Comparison of ENCODE assay signal across 15 mouse cellular contexts in genomic region chr1:43224943-43225342, GRCm38 (mm10). TPM values are rescaled to one million over a fixed set of nuclear protein-coding genes. Genes with fewer than 3 reads are reported as not detected.
DNase-seq lines count a peak whose midpoint lies in the region; ATAC-seq and TF ChIP-seq lines count a peak whose summit lies in the region.
"Had no signal": no experiment of that assay in that cellular context is flagged by ENCODE, and none has a peak within 500 bp of the region (broad histone marks: within the 10 kb centered on the region; RNA-seq: fewer than 3 reads in every experiment).

No protein-coding gene starts in this region.

- no peak for DNase-seq in heart, postnatal 0 days (ENCODE audit: low spot score)
- DNase-seq in heart, embryonic 10.5 days (ENCODE audit: low spot score), result no peak
- no peak for DNase-seq in ovary, postnatal 14 days (ENCODE audit: low spot score)
- no peak for DNase-seq in retina, postnatal 1 day
- DNase-seq: cerebellum, adult 11-12 months; heart, postnatal 4 days; layer of hippocampus, postnatal 36 days had no signal

- no peaks in the 10 kb centered on the region for H3K9me3 ChIP-seq in heart, postnatal 0 days (replicated peaks; ENCODE audit: control insufficient read depth, low read length)
- H3K9me3 ChIP-seq in heart, embryonic 10.5 days, result no peaks in the 10 kb centered on the region
- H3K9me3 ChIP-seq in embryonic facial prominence, embryonic 15.5 days (replicated peaks), result no peaks in the 10 kb centered on the region
- no peaks in the 10 kb centered on the region for H3K9me3 ChIP-seq in kidney, embryonic 14.5 days (ENCODE audit: control insufficient read depth, low read length)
- H3K9me3 ChIP-seq in stomach, embryonic 15.5 days, result no peaks in the 10 kb centered on the region
- H3K9me3 ChIP-seq in intestine, postnatal 0 days (ENCODE audit: control insufficient read depth), result no peaks in the 10 kb centered on the region
- H3K9me3 ChIP-seq: forebrain, embryonic 10.5 days; limb, embryonic 12.5 days; midbrain, embryonic 12.5 days; neural tube, embryonic 12.5 days had no signal

- no peak overlapping the region for H3K4me3 ChIP-seq in heart, postnatal 0 days (ENCODE audit: low read depth, low read length)
- H3K4me3 ChIP-seq in heart, embryonic 10.5 days, result no peak overlapping the region
- H3K4me3 ChIP-seq in embryonic facial prominence, embryonic 15.5 days (replicated peaks), result no peak overlapping the region
- no peak overlapping the region for H3K4me3 ChIP-seq in kidney, embryonic 14.5 days (ENCODE audit: low read length)
- H3K4me3 ChIP-seq in stomach, embryonic 15.5 days (replicated peaks), result no peak overlapping the region
- no peak overlapping the region for H3K4me3 ChIP-seq in intestine, postnatal 0 days (ENCODE audit: low read depth, low read length)
- H3K4me3 ChIP-seq: forebrain, embryonic 10.5 days; limb, embryonic 12.5 days; midbrain, embryonic 12.5 days; neural tube, embryonic 12.5 days had no signal

- no peaks in the 10 kb centered on the region for H3K36me3 ChIP-seq in heart, postnatal 0 days (replicated peaks; ENCODE audit: control insufficient read depth, insufficient read depth, low read length)
- H3K36me3 ChIP-seq in heart, embryonic 10.5 days, result no peaks in the 10 kb centered on the region
- H3K36me3 ChIP-seq in embryonic facial prominence, embryonic 15.5 days, result no peaks in the 10 kb centered on the region
- no peaks in the 10 kb centered on the region for H3K36me3 ChIP-seq in kidney, embryonic 14.5 days (ENCODE audit: control insufficient read depth, insufficient read depth, low read length)
- no peaks in the 10 kb centered on the region for H3K36me3 ChIP-seq in stomach, embryonic 15.5 days
- H3K36me3 ChIP-seq in intestine, postnatal 0 days (ENCODE audit: control insufficient read depth, insufficient read depth), result no peaks in the 10 kb centered on the region
- H3K36me3 ChIP-seq: forebrain, embryonic 10.5 days; limb, embryonic 12.5 days; midbrain, embryonic 12.5 days; neural tube, embryonic 12.5 days had no signal

- peak overlapping the region; percentile 51; the same call in 1 of the 2 replicates for H3K27ac ChIP-seq in heart, postnatal 0 days (ENCODE audit: low read depth)
- H3K27ac ChIP-seq in heart, embryonic 10.5 days, result no peak overlapping the region
- peak overlapping the region; percentile 35; the same call in 1 of the 2 replicates for H3K27ac ChIP-seq in embryonic facial prominence, embryonic 15.5 days (replicated peaks)
- peak overlapping the region; percentile 88; the same call in 1 of the 2 replicates for H3K27ac ChIP-seq in kidney, embryonic 14.5 days (ENCODE audit: low read depth, low read length)
- H3K27ac ChIP-seq in stomach, embryonic 15.5 days, result 0 out of 2 replicates have a peak overlapping the region, but pooled peaks have one; percentile 38
- H3K27ac ChIP-seq in intestine, postnatal 0 days (ENCODE audit: low read depth, low read length), result no peak overlapping the region
- H3K27ac ChIP-seq: forebrain, embryonic 10.5 days; midbrain, embryonic 12.5 days; neural tube, embryonic 12.5 days had no signal

- TF ChIP-seq EP300 in heart, postnatal 0 days (IDR thresholded peaks at IDR 0.05; ENCODE audit: low read depth), result no peak

- ATAC-seq in heart, postnatal 0 days (ENCODE audit: insufficient read depth, low read depth), result no peak
- no peak for ATAC-seq in embryonic facial prominence, embryonic 15.5 days (ENCODE audit: insufficient number of reproducible peaks, low FRiP score, low TSS enrichment, low read depth)
- no peak for ATAC-seq in kidney, embryonic 14.5 days (ENCODE audit: low FRiP score, low TSS enrichment)
- ATAC-seq in stomach, embryonic 15.5 days (ENCODE audit: insufficient read depth, low FRiP score, low read depth), result no peak
- ATAC-seq in intestine, postnatal 0 days, result no peak

- no peak overlapping the region for H3K9ac ChIP-seq in heart, postnatal 0 days (replicated peaks; ENCODE audit: low read depth, low read length)
- no peak overlapping the region for H3K9ac ChIP-seq in embryonic facial prominence, embryonic 15.5 days
- no peak overlapping the region for H3K9ac ChIP-seq in kidney, embryonic 14.5 days (ENCODE audit: low read depth, low read length)
- H3K9ac ChIP-seq in stomach, embryonic 15.5 days, result no peak overlapping the region
- no peak overlapping the region for H3K9ac ChIP-seq in intestine, postnatal 0 days (ENCODE audit: low read depth, low read length)
- H3K9ac ChIP-seq: limb, embryonic 12.5 days; midbrain, embryonic 12.5 days; neural tube, embryonic 12.5 days had no signal

- 0 out of 2 replicates have a peak, but pooled peaks cover 12% of the 10 kb centered on the region for H3K4me1 ChIP-seq in heart, postnatal 0 days (ENCODE audit: control insufficient read depth, insufficient read depth)
- H3K4me1 ChIP-seq in heart, embryonic 10.5 days, result peaks cover 5% of the 10 kb centered on the region; the same call in 1 of the 2 replicates
- H3K4me1 ChIP-seq in embryonic facial prominence, embryonic 15.5 days, result no peaks in the 10 kb centered on the region
- H3K4me1 ChIP-seq in kidney, embryonic 14.5 days (ENCODE audit: control insufficient read depth, insufficient read depth, low read length), result 0 out of 2 replicates have a peak, but pooled peaks cover 4% of the 10 kb centered on the region
- H3K4me1 ChIP-seq in stomach, embryonic 15.5 days, result no peaks in the 10 kb centered on the region
- H3K4me1 ChIP-seq in intestine, postnatal 0 days (replicated peaks; ENCODE audit: control insufficient read depth, insufficient read depth, low read length), result no peaks in the 10 kb centered on the region
- H3K4me1 ChIP-seq: forebrain, embryonic 10.5 days; midbrain, embryonic 12.5 days; neural tube, embryonic 12.5 days had no signal

- no peak overlapping the region for H3K4me2 ChIP-seq in heart, postnatal 0 days (ENCODE audit: low read depth, low read length)
- no peak overlapping the region for H3K4me2 ChIP-seq in embryonic facial prominence, embryonic 15.5 days (replicated peaks)
- no peak overlapping the region for H3K4me2 ChIP-seq in kidney, embryonic 14.5 days (replicated peaks; ENCODE audit: low read depth, low read length)
- no peak overlapping the region for H3K4me2 ChIP-seq in stomach, embryonic 15.5 days
- no peak overlapping the region for H3K4me2 ChIP-seq in intestine, postnatal 0 days (replicated peaks; ENCODE audit: low read depth)
- H3K4me2 ChIP-seq: limb, embryonic 12.5 days; midbrain, embryonic 12.5 days; neural tube, embryonic 12.5 days had no signal

- 71% methylated on average over 4 of the region's 4 CpGs for WGBS in heart, postnatal 0 days
- WGBS in heart, embryonic 10.5 days, result 81% methylated on average over 4 of the region's 4 CpGs
- 47% methylated on average over 4 of the region's 4 CpGs for WGBS in embryonic facial prominence, embryonic 15.5 days
- 60% methylated on average over 4 of the region's 4 CpGs for WGBS in kidney, embryonic 14.5 days
- 57% methylated on average over 4 of the region's 4 CpGs for WGBS in stomach, embryonic 15.5 days
- WGBS in intestine, postnatal 0 days, result 68% methylated on average over 4 of the region's 4 CpGs

- TF ChIP-seq CTCF in heart, postnatal 0 days (IDR thresholded peaks at IDR 0.05; ENCODE audit: low read depth), result no peak
- TF ChIP-seq CTCF in intestine, postnatal 0 days (IDR thresholded peaks at IDR 0.05; ENCODE audit: low read depth), result no peak

- H3K27me3 ChIP-seq in heart, postnatal 0 days (ENCODE audit: control insufficient read depth, insufficient read depth, low read length), result no peaks in the 10 kb centered on the region
- H3K27me3 ChIP-seq in heart, embryonic 10.5 days (ENCODE audit: insufficient read depth, poor library complexity, severe bottlenecking), result no peaks in the 10 kb centered on the region
- no peaks in the 10 kb centered on the region for H3K27me3 ChIP-seq in embryonic facial prominence, embryonic 15.5 days
- no peaks in the 10 kb centered on the region for H3K27me3 ChIP-seq in kidney, embryonic 14.5 days (ENCODE audit: control insufficient read depth, insufficient read depth, low read length)
- H3K27me3 ChIP-seq in stomach, embryonic 15.5 days (replicated peaks), result no peaks in the 10 kb centered on the region
- H3K27me3 ChIP-seq in intestine, postnatal 0 days (replicated peaks; ENCODE audit: control insufficient read depth, insufficient read depth, low read length), result no peaks in the 10 kb centered on the region
- H3K27me3 ChIP-seq: limb, embryonic 12.5 days; midbrain, embryonic 12.5 days; neural tube, embryonic 12.5 days had no signal

RNA-seq across cellular contexts. Expression of gene Fhl2, which starts 28.2 kb away (rescaled TPM):
- total RNA-seq in heart, postnatal 0 days (2014; rRNA removed; ENCODE audit: low replicate concordance), result 2,555 and 2,942 TPM in 2 replicates
- 974 and 1,129 TPM in 2 replicates for polyA plus RNA-seq in heart, postnatal 0 days (2015; fragmentation: Nextera tagmentation; extraction: Ambion mirVana)
- 112 and 178 TPM in 2 replicates for polyA plus RNA-seq in heart, embryonic 10.5 days (2016; fragmentation: Nextera tagmentation; extraction: Ambion mirVana)
- polyA plus RNA-seq in embryonic facial prominence, embryonic 15.5 days (2015; fragmentation: Nextera tagmentation; extraction: Ambion mirVana), result 22.0 and 22.9 TPM in 2 replicates
- 74.1 and 87.6 TPM in 2 replicates for polyA plus RNA-seq in kidney, embryonic 14.5 days (2014; fragmentation: Nextera tagmentation; extraction: Ambion mirVana)
- 72.1 and 74.4 TPM in 2 replicates for polyA plus RNA-seq in stomach, embryonic 15.5 days (2015; fragmentation: Nextera tagmentation; extraction: Ambion mirVana)
- 55.3 and 57.8 TPM in 2 replicates for polyA plus RNA-seq in intestine, postnatal 0 days (2015; fragmentation: Nextera tagmentation; extraction: Ambion mirVana)

Comparison
In these comparisons a context has a peak if more than half of its experiments do, and no peak if none do; other contexts are left out.
1. H3K27ac ChIP-seq: peak in heart, postnatal 0 days (single experiment), embryonic facial prominence, embryonic 15.5 days (single experiment), kidney, embryonic 14.5 days (single experiment) and stomach, embryonic 15.5 days (single experiment); none in heart, embryonic 10.5 days (single experiment) and intestine, postnatal 0 days (single experiment).